Comparison of ENCODE assay signal across 10 mouse cellular contexts in genomic region chr9:22430315-22430840, GRCm38 (mm10). TPM values are rescaled to one million over a fixed set of nuclear protein-coding genes. Genes with fewer than 3 reads are reported as not detected.
DNase-seq lines count a peak whose midpoint lies in the region; ATAC-seq lines count a peak whose summit lies in the region.
"Had no signal": no experiment of that assay in that cellular context is flagged by ENCODE, and none has a peak within 500 bp of the region (broad histone marks: within the 10 kb centered on the region; RNA-seq: fewer than 3 reads in every experiment).

No protein-coding gene starts in this region.

- no peaks in the 10 kb centered on the region for H3K36me3 ChIP-seq in limb, embryonic 12.5 days
- H3K36me3 ChIP-seq in hindbrain, embryonic 16.5 days (ENCODE audit: control insufficient read depth, insufficient read depth, low read length): no peaks in the 10 kb centered on the region; the same call in 1 of the 2 replicates
- H3K36me3 ChIP-seq in hindbrain, embryonic 10.5 days: no peaks in the 10 kb centered on the region
- H3K36me3 ChIP-seq: intestine, embryonic 15.5 days had no signal

- H3K9ac ChIP-seq in limb, embryonic 12.5 days (replicated peaks): no peak overlapping the region
- no peak overlapping the region for H3K9ac ChIP-seq in hindbrain, embryonic 16.5 days (ENCODE audit: low read depth, low read length)
- H3K9ac ChIP-seq: intestine, embryonic 15.5 days had no signal

- peak overlapping the region; percentile 40 for H3K4me2 ChIP-seq in limb, embryonic 12.5 days
- H3K4me2 ChIP-seq in hindbrain, embryonic 16.5 days (ENCODE audit: low read length): no peak overlapping the region

- DNase-seq in kidney, postnatal 10 days: peak; percentile 40
- DNase-seq in kidney, adult 11 months: no peak
- DNase-seq in thymus, postnatal 14 days: peak; percentile 34
- no peak for DNase-seq in hindbrain, embryonic 10.5 days (ENCODE audit: low spot score)

- no peak overlapping the region for H3K4me3 ChIP-seq in limb, embryonic 12.5 days (replicated peaks)
- no peak overlapping the region for H3K4me3 ChIP-seq in hindbrain, embryonic 16.5 days (ENCODE audit: low read length)
- H3K4me3 ChIP-seq in hindbrain, embryonic 10.5 days: no peak overlapping the region
- H3K4me3 ChIP-seq: intestine, embryonic 15.5 days had no signal

- H3K27me3 ChIP-seq in limb, embryonic 12.5 days: no peaks in the 10 kb centered on the region
- no peaks in the 10 kb centered on the region for H3K27me3 ChIP-seq in hindbrain, embryonic 16.5 days (replicated peaks; ENCODE audit: control insufficient read depth, insufficient read depth, low read length)
- no peaks in the 10 kb centered on the region for H3K27me3 ChIP-seq in hindbrain, embryonic 10.5 days (ENCODE audit: insufficient read depth, poor library complexity, severe bottlenecking)
- H3K27me3 ChIP-seq: intestine, embryonic 15.5 days had no signal

- peak; percentile 61; the same call in 1 of the 2 replicates for ATAC-seq in common myeloid progenitor, adult 5-6 weeks (replicated peaks; ENCODE audit: low read depth, poor library complexity, severe bottlenecking)
- ATAC-seq in limb, embryonic 12.5 days (ENCODE audit: insufficient number of reproducible peaks, insufficient read depth, low FRiP score, low TSS enrichment, low read depth): no peak
- ATAC-seq in hindbrain, embryonic 16.5 days: no peak

- H3K27ac ChIP-seq in limb, embryonic 12.5 days: peak overlapping the region; percentile 66; the same call in 1 of the 2 replicates
- H3K27ac ChIP-seq in hindbrain, embryonic 16.5 days (ENCODE audit: low read depth, low read length): no peak overlapping the region
- no peak overlapping the region for H3K27ac ChIP-seq in hindbrain, embryonic 10.5 days
- H3K27ac ChIP-seq: intestine, embryonic 15.5 days had no signal

- H3K9me3 ChIP-seq in limb, embryonic 12.5 days: no peaks in the 10 kb centered on the region
- H3K9me3 ChIP-seq in hindbrain, embryonic 16.5 days (ENCODE audit: control insufficient read depth, low read length): no peaks in the 10 kb centered on the region
- H3K9me3 ChIP-seq in hindbrain, embryonic 10.5 days: no peaks in the 10 kb centered on the region
- H3K9me3 ChIP-seq: intestine, embryonic 15.5 days had no signal

- peaks cover 32% of the 10 kb centered on the region for H3K4me1 ChIP-seq in limb, embryonic 12.5 days (replicated peaks)
- peaks cover 7% of the 10 kb centered on the region for H3K4me1 ChIP-seq in hindbrain, embryonic 16.5 days (ENCODE audit: control insufficient read depth, insufficient read depth, low read depth, low read length)
- H3K4me1 ChIP-seq in hindbrain, embryonic 10.5 days (replicated peaks): peaks cover 22% of the 10 kb centered on the region

- WGBS in limb, embryonic 12.5 days: 36% methylated on average over 5 of the region's 5 CpGs
- 57% methylated on average over 5 of the region's 5 CpGs for WGBS in hindbrain, embryonic 16.5 days
- WGBS in hindbrain, embryonic 10.5 days: 48% methylated on average over 5 of the region's 5 CpGs

RNA-seq across cellular contexts. Expression of gene 9530077C05Rik, which starts 19.1 kb away (rescaled TPM):
- total RNA-seq in common myeloid progenitor, adult 5-6 weeks (2017): 5.2 and 11.0 TPM in 2 replicates
- polyA plus RNA-seq in limb, embryonic 12.5 days (2016; fragmentation: Nextera tagmentation; extraction: Ambion mirVana): 7.9 and 9.2 TPM in 2 replicates
- polyA plus RNA-seq in hindbrain, embryonic 16.5 days (2015; fragmentation: Nextera tagmentation; extraction: Ambion mirVana): 16.0 and 19.3 TPM in 2 replicates
- 9.3 and 9.4 TPM in 2 replicates for polyA plus RNA-seq in hindbrain, embryonic 10.5 days (2016; fragmentation: Nextera tagmentation; extraction: Ambion mirVana)

RNA-seq across cellular contexts. Expression of gene Gm17545, which starts 23.7 kb away (rescaled TPM):
- total RNA-seq in common myeloid progenitor, adult 5-6 weeks (2017): not detected in 2 replicates
- polyA plus RNA-seq in limb, embryonic 12.5 days (2016; fragmentation: Nextera tagmentation; extraction: Ambion mirVana): not detected in 2 replicates
- not detected in 2 replicates for polyA plus RNA-seq in hindbrain, embryonic 16.5 days (2015; fragmentation: Nextera tagmentation; extraction: Ambion mirVana)
- polyA plus RNA-seq in hindbrain, embryonic 10.5 days (2016; fragmentation: Nextera tagmentation; extraction: Ambion mirVana): not detected in 2 replicates
- polyA plus RNA-seq: intestine, embryonic 15.5 days; neural tube, embryonic 14.5 days; stomach, embryonic 14.5 days had no signal

RNA-seq across cellular contexts. Expression of gene Rp9, which starts 39.2 kb away (rescaled TPM):
- 182 and 193 TPM in 2 replicates for total RNA-seq in common myeloid progenitor, adult 5-6 weeks (2017)
- polyA plus RNA-seq in limb, embryonic 12.5 days (2016; fragmentation: Nextera tagmentation; extraction: Ambion mirVana): 79.9 and 82.0 TPM in 2 replicates
- 65.2 and 68.3 TPM in 2 replicates for polyA plus RNA-seq in hindbrain, embryonic 16.5 days (2015; fragmentation: Nextera tagmentation; extraction: Ambion mirVana)
- polyA plus RNA-seq in hindbrain, embryonic 10.5 days (2016; fragmentation: Nextera tagmentation; extraction: Ambion mirVana): 46.5 and 49.1 TPM in 2 replicates

RNA-seq across cellular contexts. Expression of gene Anln, which starts 41.4 kb away (rescaled TPM):
- total RNA-seq in common myeloid progenitor, adult 5-6 weeks (2017): 49.2 and 53.5 TPM in 2 replicates
- polyA plus RNA-seq in limb, embryonic 12.5 days (2016; fragmentation: Nextera tagmentation; extraction: Ambion mirVana): 48.3 and 52.8 TPM in 2 replicates
- 4.1 and 6.2 TPM in 2 replicates for polyA plus RNA-seq in hindbrain, embryonic 16.5 days (2015; fragmentation: Nextera tagmentation; extraction: Ambion mirVana)
- 31.4 and 39.4 TPM in 2 replicates for polyA plus RNA-seq in hindbrain, embryonic 10.5 days (2016; fragmentation: Nextera tagmentation; extraction: Ambion mirVana)

RNA-seq across cellular contexts. Expression of gene Bbs9, which starts 45.1 kb away (rescaled TPM):
- 16.9 and 20.0 TPM in 2 replicates for total RNA-seq in common myeloid progenitor, adult 5-6 weeks (2017)
- polyA plus RNA-seq in limb, embryonic 12.5 days (2016; fragmentation: Nextera tagmentation; extraction: Ambion mirVana): 18.1 and 18.5 TPM in 2 replicates
- 18.3 and 18.8 TPM in 2 replicates for polyA plus RNA-seq in hindbrain, embryonic 16.5 days (2015; fragmentation: Nextera tagmentation; extraction: Ambion mirVana)
- 15.0 and 16.0 TPM in 2 replicates for polyA plus RNA-seq in hindbrain, embryonic 10.5 days (2016; fragmentation: Nextera tagmentation; extraction: Ambion mirVana)

Comparison
In these comparisons a context has a peak if more than half of its experiments do, and no peak if none do; other contexts are left out.
1. DNase-seq: peak in kidney, postnatal 10 days (single experiment) and thymus, postnatal 14 days (single experiment); none in kidney, adult 11 months (single experiment) and hindbrain, embryonic 10.5 days (single experiment).